Mouse (Mus musculus) effector memory CD4-positive, alpha-beta T cell, adult 5 months (primary cell): ENCODE data around the gene Psmd6. TPM values are rescaled to one million over a fixed set of nuclear protein-coding genes. Genes with fewer than 3 reads are reported as not detected.

Experiments
- polyA plus RNA-seq: library from polyadenylated mRNA; unstranded; fragments of 100-300 nt; shearing (Covaris generic); gene quantifications from one replicate; pipeline ENCODE4 v1.2.1, GENCODE M21; 2017

Gene Psmd6
- polyA plus RNA-seq = 94.7 TPM

DNA sequence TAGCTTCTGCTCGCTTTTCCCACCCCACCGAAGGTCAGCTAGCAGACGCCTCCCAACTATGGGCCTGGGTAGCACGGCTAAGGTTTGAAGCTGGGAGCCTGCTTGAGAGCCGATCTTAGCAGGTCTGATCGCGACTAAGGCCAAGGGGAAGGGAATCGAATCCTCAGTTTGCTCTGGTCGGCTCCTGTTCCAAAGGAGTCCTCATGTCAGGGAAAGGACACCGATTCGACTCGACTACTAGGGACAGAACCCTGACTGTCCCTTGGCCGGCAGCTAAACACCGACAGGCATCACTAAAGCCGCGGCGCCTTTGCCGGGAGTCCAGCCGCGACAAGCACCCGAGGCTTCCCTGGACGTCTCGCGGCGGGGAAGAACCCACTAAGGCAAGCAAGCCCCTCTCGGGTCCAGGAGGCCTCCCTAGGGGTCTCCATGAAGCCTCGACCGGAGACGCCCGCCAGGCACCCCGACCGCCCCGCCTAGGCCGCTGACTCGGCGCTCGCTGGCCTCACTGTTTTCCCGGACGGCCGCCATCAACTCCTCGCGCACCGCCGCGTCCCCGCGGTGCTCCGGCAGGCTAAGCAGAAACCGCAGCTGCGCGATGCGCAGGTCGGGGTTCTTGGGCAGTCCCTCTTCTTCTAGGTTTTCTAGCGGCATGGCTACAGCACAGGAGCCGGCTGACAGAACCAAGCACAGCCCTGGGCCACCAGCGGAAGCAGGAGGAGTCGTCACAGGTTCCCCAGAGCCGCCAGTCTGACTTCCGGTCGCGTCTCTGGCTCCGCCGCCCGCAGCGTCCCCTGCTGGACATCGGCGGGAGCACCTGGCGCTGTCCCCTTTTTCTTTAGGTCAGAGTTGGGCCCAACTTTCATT is at the start of gene Psmd6:
Gene Psmd6, minus strand, starts transcription at position 755 of the 867 bp plus-strand sequence.

Other genes starting within 250 kb of the Psmd6 start
- not detected for gene Gm281, start 206.5 kb downstream of the Psmd6 start, polyA plus RNA-seq
- gene Atxn7, start 159.5 kb downstream of the Psmd6 start, polyA plus RNA-seq = 47.3 TPM
- gene Thoc7, start 159.1 kb downstream of the Psmd6 start, polyA plus RNA-seq = 108 TPM
- gene Olfr720, start 65.9 kb upstream of the Psmd6 start, polyA plus RNA-seq = not detected
- 0.12 TPM for gene Olfr31, start 201.8 kb upstream of the Psmd6 start, polyA plus RNA-seq
- gene Il3ra, start 225.3 kb upstream of the Psmd6 start, polyA plus RNA-seq = 6.4 TPM